Mouse (Mus musculus) embryonic facial prominence, embryonic 12.5 days (tissue): ENCODE results near the gene Olfr582. TPM values are rescaled to one million over a fixed set of nuclear protein-coding genes. Genes with fewer than 3 reads are reported as not detected.

Source experiments
- ATAC-seq: fragments of 200-750 bp; cut with Nextera tagmentation; 2 replicates; pipeline ENCODE4 v1.8.0; 2017; ENCODE audit not compliant: insufficient number of reproducible peaks, insufficient read depth, low FRiP score, low TSS enrichment
- H3K27ac ChIP-seq: fragments of 300-500 bp; sonication (generic); 2 replicates; pipeline ENCODE4 v1.5.1; 2016; ENCODE audit warnings: mild to moderate bottlenecking
- H3K27me3 ChIP-seq: fragments of 300-500 bp; sonication (generic); 2 replicates; pipeline ENCODE4 v1.6.1; 2016; ENCODE audit warnings: mild to moderate bottlenecking, moderate library complexity
- H3K36me3 ChIP-seq: fragments of 300-500 bp; sonication (generic); 2 replicates; pipeline ENCODE4 v1.6.1; 2016; ENCODE audit warnings: mild to moderate bottlenecking
- H3K4me1 ChIP-seq: fragments of 300-500 bp; sonication (generic); 2 replicates; pipeline ENCODE4 v1.6.1; 2016
- H3K4me2 ChIP-seq: fragments of 300-500 bp; sonication (generic); replicated peaks from 2 replicates; pipeline ENCODE4 v1.6.1; 2016; ENCODE audit warnings: mild to moderate bottlenecking, moderate library complexity
- H3K4me3 ChIP-seq: fragments of 300-500 bp; sonication (generic); 2 replicates; pipeline ENCODE4 v1.5.1; 2016; ENCODE audit warnings: mild to moderate bottlenecking
- H3K9ac ChIP-seq: fragments of 300-500 bp; sonication (generic); 2 replicates; pipeline ENCODE4 v1.6.1; 2016; ENCODE audit warnings: mild to moderate bottlenecking, moderate library complexity
- H3K9me3 ChIP-seq: fragments of 300-500 bp; sonication (generic); 2 replicates; pipeline ENCODE4 v1.6.1; 2016; ENCODE audit warnings: mild to moderate bottlenecking, moderate library complexity
- WGBS: fragments of 180-500 bp; shearing (Covaris S2); methylation state at CpG from one replicate; pipeline ENCODE4 v1.1.7; 2016; 5-methylcytosine and 5-hydroxymethylcytosine counted together
- polyA plus RNA-seq: library from polyadenylated mRNA; unstranded; fragments of >200 nt; fragmentation: Nextera tagmentation; extraction: Ambion mirVana; gene quantifications from 2 replicates; pipeline ENCODE4 v1.2.1, GENCODE M21; 2016

The Olfr582 gene
- not detected in 2 replicates for polyA plus RNA-seq

- H3K36me3 ChIP-seq = no peaks in the 10 kb centered on the region
- H3K4me1 ChIP-seq = no peaks in the 10 kb centered on the region
- H3K27me3 ChIP-seq = no peaks in the 10 kb centered on the region
- no peak within 1 kb of the TSS for H3K4me2 ChIP-seq
- no peak for ATAC-seq
- H3K9ac ChIP-seq = no peak within 1 kb of the TSS
- no peak within 1 kb of the TSS for H3K4me3 ChIP-seq
- no peaks in the 10 kb centered on the region for H3K9me3 ChIP-seq
- no peak within 1 kb of the TSS for H3K27ac ChIP-seq
Measured at GRCm38 (mm10) chr7:103037724-103038123, at the start of gene Olfr582. Gene Olfr582 (plus strand): TSS chr7:103038024.

GRCm38 (mm10) chr7:102989224-102989623, 48.6 kb upstream of the Olfr582 start, which contains the start of gene Olfr578:
Gene Olfr578 (minus strand): TSS chr7:102989324.
- WGBS = 64% methylated on average over 3 of the region's 3 CpGs
- no peak for ATAC-seq
- no peaks in the 10 kb centered on the region for H3K4me1 ChIP-seq
- no peak within 1 kb of the TSS for H3K9ac ChIP-seq
- H3K4me3 ChIP-seq = no peak within 1 kb of the TSS
- H3K36me3 ChIP-seq = no peaks in the 10 kb centered on the region
- H3K9me3 ChIP-seq = no peaks in the 10 kb centered on the region
- no peak within 1 kb of the TSS for H3K4me2 ChIP-seq
- H3K27ac ChIP-seq = no peak within 1 kb of the TSS
- H3K27me3 ChIP-seq = no peaks in the 10 kb centered on the region

- no peak within 1 kb of the TSS for H3K4me2 ChIP-seq
- no peaks in the 10 kb centered on the region for H3K36me3 ChIP-seq
- H3K4me3 ChIP-seq = no peak within 1 kb of the TSS
- no peaks in the 10 kb centered on the region for H3K9me3 ChIP-seq
- no peaks in the 10 kb centered on the region for H3K4me1 ChIP-seq
- H3K9ac ChIP-seq = no peak within 1 kb of the TSS
- no peak within 1 kb of the TSS for H3K27ac ChIP-seq
- ATAC-seq = no peak
- WGBS = 72% methylated on average over 1 of the region's 1 CpGs
- H3K27me3 ChIP-seq = no peaks in the 10 kb centered on the region
Measured at GRCm38 (mm10) chr7:103051000-103051399, 13.2 kb downstream of the Olfr582 start, which contains the start of gene Olfr583. Gene Olfr583 (plus strand): TSS chr7:103051300.

- H3K4me1 ChIP-seq = no peaks in the 10 kb centered on the region
- H3K9ac ChIP-seq = no peak within 1 kb of the TSS
- peaks cover 7% of the 10 kb centered on the region; the same call in 1 of the 2 replicates for H3K9me3 ChIP-seq
- H3K27me3 ChIP-seq = no peaks in the 10 kb centered on the region
- no peak within 1 kb of the TSS for H3K4me2 ChIP-seq
- no peak within 1 kb of the TSS for H3K4me3 ChIP-seq
- H3K27ac ChIP-seq = no peak within 1 kb of the TSS
- no peak for ATAC-seq
- WGBS = 71% methylated on average over 1 of the region's 1 CpGs
- H3K36me3 ChIP-seq = no peaks in the 10 kb centered on the region
Measured at GRCm38 (mm10) chr7:103081585-103081984, 43.8 kb downstream of the Olfr582 start, which contains the start of gene Olfr584. Gene Olfr584 (plus strand): TSS chr7:103081885.

Other genes starting within 250 kb of the Olfr582 start
- gene Olfr564, start 234.5 kb upstream of the Olfr582 start, polyA plus RNA-seq = not detected in 2 replicates
- gene Olfr566, start 179.3 kb upstream of the Olfr582 start, polyA plus RNA-seq = not detected in 2 replicates
- not detected in 2 replicates for gene Olfr568, start 160.9 kb upstream of the Olfr582 start, polyA plus RNA-seq
- gene Olfr569, start 147.1 kb upstream of the Olfr582 start, polyA plus RNA-seq = not detected in 2 replicates
- not detected in 2 replicates for gene Olfr570, start 143.4 kb upstream of the Olfr582 start, polyA plus RNA-seq
- 0.06 and 0.23 TPM in 2 replicates for gene Olfr571, start 120.5 kb upstream of the Olfr582 start, polyA plus RNA-seq
- not detected in 2 replicates for gene Olfr572, start 113.6 kb upstream of the Olfr582 start, polyA plus RNA-seq
- not detected in 2 replicates for gene Olfr573-ps1, start 95.4 kb upstream of the Olfr582 start, polyA plus RNA-seq
- gene Olfr574, start 89.6 kb upstream of the Olfr582 start, polyA plus RNA-seq = not detected in 2 replicates
- not detected in 2 replicates for gene Olfr575, start 79.2 kb upstream of the Olfr582 start, polyA plus RNA-seq
- not detected in 2 replicates for gene Olfr576, start 75.4 kb upstream of the Olfr582 start, polyA plus RNA-seq
- not detected in 2 replicates for gene Olfr577, start 62.1 kb upstream of the Olfr582 start, polyA plus RNA-seq
- gene Olfr578, start 48.7 kb upstream of the Olfr582 start, polyA plus RNA-seq = not detected in 2 replicates
- gene Olfr583, start 13.3 kb downstream of the Olfr582 start, polyA plus RNA-seq = not detected in 2 replicates
- gene Olfr584, start 43.9 kb downstream of the Olfr582 start, polyA plus RNA-seq = not detected in 2 replicates
- not detected in 2 replicates for gene Olfr585, start 59.7 kb downstream of the Olfr582 start, polyA plus RNA-seq
- not detected in 2 replicates for gene Olfr586, start 87.6 kb downstream of the Olfr582 start, polyA plus RNA-seq
- gene Olfr588-ps1, start 102.9 kb downstream of the Olfr582 start, polyA plus RNA-seq = not detected in 2 replicates
- not detected in 2 replicates for gene Olfr589, start 118.3 kb downstream of the Olfr582 start, polyA plus RNA-seq
- gene Olfr591, start 140.3 kb downstream of the Olfr582 start, polyA plus RNA-seq = not detected in 2 replicates
- gene Olfr592, start 146.8 kb downstream of the Olfr582 start, polyA plus RNA-seq = not detected in 2 replicates
- gene Olfr593, start 173.8 kb downstream of the Olfr582 start, polyA plus RNA-seq = not detected in 2 replicates
- gene Olfr594, start 179.0 kb downstream of the Olfr582 start, polyA plus RNA-seq = not detected in 2 replicates
- gene Usp17ld, start 214.5 kb downstream of the Olfr582 start, polyA plus RNA-seq = not detected in 2 replicates